Mouse (Mus musculus): ENCODE measurements around the gene Nmrk2.

Gene Nmrk2

DNA sequence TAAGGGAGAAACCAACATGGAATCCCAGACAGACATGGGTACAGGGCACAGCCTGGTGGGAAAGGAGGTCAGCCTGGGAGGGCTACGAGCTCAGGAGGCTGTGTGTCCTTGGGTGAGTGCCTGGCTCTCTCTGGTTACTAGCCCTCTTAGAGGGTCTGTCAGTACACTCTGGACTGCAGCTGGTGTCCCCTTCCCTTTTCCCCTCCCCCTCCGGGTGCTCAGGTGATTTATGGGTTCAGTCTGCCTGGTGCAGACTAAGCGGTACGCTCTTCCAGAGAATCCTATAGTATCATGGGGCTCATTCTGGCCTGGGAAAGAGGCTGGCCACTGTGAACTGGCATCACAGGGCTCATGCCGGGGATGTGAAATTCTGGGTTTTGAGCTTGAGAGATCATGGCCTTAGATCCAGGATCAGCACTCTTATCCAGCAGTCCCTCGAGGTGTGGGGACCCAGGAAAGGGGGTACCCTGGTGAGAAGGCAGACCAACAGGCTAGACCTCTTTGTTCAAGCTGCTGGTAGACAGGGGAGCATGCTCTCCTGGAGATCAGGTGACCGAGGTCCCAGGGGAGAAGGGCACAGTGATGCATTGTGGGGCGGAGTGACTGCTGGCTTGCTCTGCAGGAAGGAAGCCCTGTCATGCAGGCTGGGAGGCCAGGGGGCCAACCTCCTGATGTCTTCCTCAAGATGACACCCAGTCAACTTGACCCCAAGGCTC lies 40.1 kb downstream of the Nmrk2 start:
- DNase-seq, result no peak

DNA sequence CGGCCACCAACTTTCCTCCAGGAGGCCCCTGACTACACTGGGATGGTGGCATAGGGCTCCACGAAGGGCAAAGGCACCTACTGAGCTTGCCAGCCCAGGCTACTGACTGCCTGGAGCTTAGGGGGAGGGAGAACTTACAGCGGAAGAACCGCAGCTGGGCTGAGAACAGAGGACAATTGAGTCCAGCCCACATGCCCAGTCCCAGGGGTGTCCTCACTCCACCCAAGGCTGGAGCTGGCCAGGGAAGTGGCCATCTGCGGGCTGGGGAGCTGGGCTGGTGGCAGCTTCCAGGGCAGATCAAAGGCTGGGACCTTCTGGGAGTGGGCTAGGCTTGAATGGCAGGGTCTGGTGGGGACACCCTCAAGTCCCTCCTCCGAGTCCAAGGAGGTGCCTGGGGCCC lies 47.1 kb downstream of the Nmrk2 start:
- no peak for DNase-seq

DNA sequence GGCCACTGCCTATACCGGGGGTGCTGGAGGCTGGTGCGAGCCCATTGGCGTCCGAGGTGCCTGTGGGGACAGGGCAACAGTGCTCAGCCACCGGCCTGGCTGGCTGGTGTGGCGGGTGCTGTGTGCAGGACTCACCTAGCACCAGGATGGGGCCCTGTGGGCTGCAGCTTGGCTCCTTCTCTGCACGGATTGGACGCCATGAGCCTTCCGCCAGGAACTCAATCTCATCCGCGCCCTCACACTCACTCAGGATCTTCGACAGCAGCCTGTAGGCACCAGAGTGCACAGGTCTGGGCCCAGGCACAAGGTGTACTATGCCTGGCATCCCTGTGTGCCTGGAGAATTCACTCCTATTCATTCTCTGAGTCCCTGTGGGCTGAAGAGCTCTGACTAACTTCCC lies 47.5 kb downstream of the Nmrk2 start:
- no peak for DNase-seq

DNA sequence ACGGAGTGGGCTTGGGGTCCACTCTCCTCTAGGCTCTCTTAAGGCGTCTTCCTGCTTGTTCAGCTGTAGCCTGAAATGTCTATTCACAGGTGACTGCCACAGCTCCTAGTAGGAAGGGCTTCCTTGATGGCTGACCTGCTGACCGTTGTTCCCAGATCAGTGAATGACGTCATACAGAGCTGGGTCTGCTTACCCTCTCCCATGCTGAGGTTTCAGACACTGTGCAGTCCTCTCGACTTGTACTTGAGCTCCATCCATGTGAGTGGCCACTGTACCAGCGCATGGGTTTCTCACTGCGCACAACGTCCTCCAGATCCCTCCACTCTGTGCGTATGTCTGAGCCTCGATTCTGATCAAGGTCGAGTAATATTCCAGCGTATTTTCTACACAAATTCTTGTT lies 49.2 kb downstream of the Nmrk2 start:
- no peak for DNase-seq

DNA sequence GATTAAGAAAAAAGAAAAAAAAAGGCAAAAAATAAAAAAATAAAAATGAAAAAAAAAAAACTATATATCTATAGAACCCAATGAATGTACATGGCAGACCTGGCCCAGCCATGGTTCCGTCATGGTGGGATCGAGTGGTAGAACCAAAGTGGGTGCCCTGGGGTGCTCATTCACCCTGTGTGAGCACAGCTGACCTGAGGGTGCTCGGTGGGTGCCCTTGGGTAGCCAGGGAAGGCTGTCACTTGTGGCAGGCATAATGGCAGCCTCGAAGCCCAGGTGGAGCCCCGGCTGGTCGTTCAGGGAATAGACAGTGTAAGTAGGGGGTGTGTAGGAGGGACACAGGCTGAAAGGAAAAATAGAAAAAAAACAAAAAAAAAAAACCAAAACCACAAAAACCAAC lies 50.6 kb downstream of the Nmrk2 start:
- no peak for DNase-seq
